Mouse (Mus musculus) adrenal gland, adult (tissue): ENCODE measurements around the gene A630010A05Rik.
"Not testable (repeated sequence)": the region's sequence is repeated elsewhere in the genome, so short reads cannot be mapped to it uniquely, and the experiment has no call there.

Experiments
- DNase-seq, 2 experiments: peaks; one replicate each; pipeline ENCODE4 v3.0.0; 2022 to 2023; ENCODE audit warnings: low spot score in 1 of 2; ENCODE audit not compliant: inconsistent age in 2 of 2

The A630010A05Rik gene

GRCm38 (mm10) chr16:14562017-14562416, at the start of gene A630010A05Rik:
Gene A630010A05Rik (plus strand): TSS chr16:14562317.
- DNase-seq = no peak

DNA sequence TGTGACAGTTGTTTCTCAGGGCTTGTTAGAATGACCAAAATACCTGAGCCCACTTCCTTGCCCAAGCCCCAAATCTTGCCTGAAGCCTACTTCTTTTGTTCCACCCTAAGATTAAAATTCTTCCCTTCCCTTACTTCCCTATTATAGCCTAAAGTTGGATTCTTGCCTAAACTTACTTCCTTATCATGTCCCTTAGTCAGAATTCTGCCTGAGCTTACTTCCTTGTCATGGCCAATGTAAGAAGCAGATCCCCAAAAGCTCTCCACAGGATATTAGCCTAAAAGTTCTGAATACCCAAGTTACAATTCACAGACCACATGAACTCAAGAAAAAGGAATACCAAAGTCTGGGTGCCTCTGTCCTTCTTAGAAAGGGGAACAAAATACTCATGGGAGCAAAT, 26.4 kb upstream of the A630010A05Rik start:
- DNase-seq = no peak

DNA sequence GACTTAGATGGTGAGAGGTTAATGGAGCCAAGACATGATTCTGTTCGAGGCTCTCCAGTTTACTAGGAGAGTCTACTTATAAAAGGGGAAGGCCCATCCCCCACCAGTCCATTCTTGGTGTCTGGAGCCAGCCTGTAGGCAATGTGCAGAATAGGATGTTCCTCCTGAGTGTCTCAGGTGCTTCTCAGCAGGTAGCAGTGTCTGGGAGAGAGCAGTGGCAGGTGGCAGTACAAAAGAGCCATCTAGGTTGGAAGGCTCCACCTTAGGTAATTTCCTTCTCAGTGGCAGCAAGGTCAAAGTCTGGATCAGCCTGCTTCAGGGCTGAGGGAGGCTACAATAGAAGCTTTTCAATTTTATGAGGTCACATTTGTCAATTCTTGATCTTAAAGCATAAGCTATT, 4.9 kb upstream of the A630010A05Rik start:
- not testable (repeated sequence) for DNase-seq
